Mouse (Mus musculus): ENCODE data around the gene Mettl2.

Gene Mettl2

GRCm38 (mm10) chr11:105153068-105153833 is 27.0 kb downstream of the Mettl2 start:
- no peak for DNase-seq (ENCODE audit: low spot score)

- DNase-seq (ENCODE audit: low spot score): no peak
Measured at GRCm38 (mm10) chr11:105155915-105156314, 29.7 kb downstream of the Mettl2 start.

GRCm38 (mm10) chr11:105156748-105157267 is 30.6 kb downstream of the Mettl2 start:
- no peak for DNase-seq (ENCODE audit: low spot score)

GRCm38 (mm10) chr11:105158047-105158446 is 31.8 kb downstream of the Mettl2 start:
- DNase-seq (ENCODE audit: low spot score): no peak

GRCm38 (mm10) chr11:105159673-105160360 is 33.6 kb downstream of the Mettl2 start:
- no peak for DNase-seq (ENCODE audit: low spot score)

- no peak for DNase-seq (ENCODE audit: low spot score)
Measured at GRCm38 (mm10) chr11:105161411-105161810, 35.2 kb downstream of the Mettl2 start.

- DNase-seq (ENCODE audit: low spot score): no peak
Measured at GRCm38 (mm10) chr11:105164516-105165510, 38.6 kb downstream of the Mettl2 start.

- no peak for DNase-seq (ENCODE audit: low spot score)
Measured at GRCm38 (mm10) chr11:105166780-105167179, 40.6 kb downstream of the Mettl2 start.

GRCm38 (mm10) chr11:105178516-105178915 is 52.3 kb downstream of the Mettl2 start, which contains the start of gene Tlk2:
Gene Tlk2, plus strand, starts transcription at chr11:105178807.
- no peak for DNase-seq (ENCODE audit: low spot score)

GRCm38 (mm10) chr11:105179523-105179922 is 53.3 kb downstream of the Mettl2 start:
- DNase-seq (ENCODE audit: low spot score): no peak

GRCm38 (mm10) chr11:105180471-105181091 is 54.4 kb downstream of the Mettl2 start:
- no peak for DNase-seq (ENCODE audit: low spot score)

- peak; percentile 74 for DNase-seq (ENCODE audit: low spot score)
Measured at GRCm38 (mm10) chr11:105181126-105181637, 55.0 kb downstream of the Mettl2 start.

- DNase-seq (ENCODE audit: low spot score): peak; percentile 14
Measured at GRCm38 (mm10) chr11:105181689-105182460, 55.6 kb downstream of the Mettl2 start.

- no peak for DNase-seq (ENCODE audit: low spot score)
Measured at GRCm38 (mm10) chr11:105182461-105182855, 56.2 kb downstream of the Mettl2 start.

- no peak for DNase-seq (ENCODE audit: low spot score)
Measured at GRCm38 (mm10) chr11:105184678-105185077, 58.5 kb downstream of the Mettl2 start.
